Mouse (Mus musculus) liver, adult 2 months (tissue): Measurements from ENCODE around the gene Helz. TPM values are rescaled to one million over a fixed set of nuclear protein-coding genes. Genes with fewer than 3 reads are reported as not detected.
A peak's percentile ranks its signal among the peaks of the same experiment; 100 is the strongest.

Experiments
- DNase-seq: peaks from one replicate; pipeline ENCODE4 v3.0.0-alpha.2; 2011; ENCODE audit warnings: low read depth, low spot score; ENCODE audit errors: extremely low read depth
- H3K27ac ChIP-seq: fragments of 200-500 bp; replicated peaks from 2 replicates; pipeline ENCODE4 v1.5.1; 2012; ENCODE audit warnings: low read depth, mild to moderate bottlenecking, control low read depth, inconsistent platforms, low read length; ENCODE audit not compliant: insufficient read depth
- H3K27me3 ChIP-seq: fragments of 200-500 bp; 2 replicates; pipeline ENCODE4 v1.6.1; 2012; ENCODE audit warnings: mild to moderate bottlenecking, moderate library complexity, low read length, inconsistent platforms; ENCODE audit not compliant: control insufficient read depth, insufficient read depth
- H3K36me3 ChIP-seq: fragments of 200-500 bp; 2 replicates; pipeline ENCODE4 v1.6.1; 2012; ENCODE audit warnings: low read length, inconsistent platforms; ENCODE audit not compliant: control insufficient read depth, insufficient read depth
- H3K4me1 ChIP-seq: fragments of 200-500 bp; 2 replicates; pipeline ENCODE4 v1.6.1; 2011; ENCODE audit warnings: low read length; ENCODE audit not compliant: control insufficient read depth, insufficient read depth
- H3K4me3 ChIP-seq: fragments of 200-500 bp; 2 replicates; pipeline ENCODE4 v1.5.1; 2011; ENCODE audit warnings: low read depth, mild to moderate bottlenecking, control low read depth, low read length, moderate library complexity; ENCODE audit not compliant: insufficient read depth
- H3K79me2 ChIP-seq: fragments of 200-500 bp; 2 replicates; pipeline ENCODE4 v1.6.1; 2012; ENCODE audit warnings: inconsistent platforms, mild to moderate bottlenecking, low read length, moderate library complexity; ENCODE audit not compliant: control insufficient read depth, insufficient read depth
- H3K9ac ChIP-seq: fragments of 200-500 bp; 2 replicates; pipeline ENCODE4 v1.6.1; 2012; ENCODE audit warnings: low read depth, mild to moderate bottlenecking, control low read depth, inconsistent platforms, low read length
- CTCF ChIP-seq: fragments of 200-500 bp; IDR thresholded peaks from 2 replicates; pipeline ENCODE4 v1.5.1; 2011; ENCODE audit warnings: low read depth, low read length, control low read depth
- POLR2A ChIP-seq: fragments of 200-500 bp; IDR thresholded peaks from 2 replicates; pipeline ENCODE4 v1.6.1; 2011; ENCODE audit warnings: low read length, control low read depth; ENCODE audit not compliant: insufficient read depth; ENCODE audit errors: extremely low read depth
- WGBS: fragments of 180-500 bp; shearing (Covaris S2); methylation state at CpG from one replicate; pipeline ENCODE4 v1.1.7; 2018; 5-methylcytosine and 5-hydroxymethylcytosine counted together
- polyA plus RNA-seq: library from polyadenylated mRNA; depleted of rRNA; stranded (reverse); fragments of >200 nt; gene quantifications from 2 replicates; pipeline ENCODE4 v1.2.3, GENCODE M21; 2012
- total RNA-seq: library from RNA; depleted of rRNA; stranded (reverse); fragments of >200 nt; gene quantifications from 2 replicates; pipeline ENCODE4 v1.2.3, GENCODE M21; 2014

The Helz gene
- total and polyA plus RNA-seq, 2 experiments, result 5.3 to 6.4 TPM

DNA sequence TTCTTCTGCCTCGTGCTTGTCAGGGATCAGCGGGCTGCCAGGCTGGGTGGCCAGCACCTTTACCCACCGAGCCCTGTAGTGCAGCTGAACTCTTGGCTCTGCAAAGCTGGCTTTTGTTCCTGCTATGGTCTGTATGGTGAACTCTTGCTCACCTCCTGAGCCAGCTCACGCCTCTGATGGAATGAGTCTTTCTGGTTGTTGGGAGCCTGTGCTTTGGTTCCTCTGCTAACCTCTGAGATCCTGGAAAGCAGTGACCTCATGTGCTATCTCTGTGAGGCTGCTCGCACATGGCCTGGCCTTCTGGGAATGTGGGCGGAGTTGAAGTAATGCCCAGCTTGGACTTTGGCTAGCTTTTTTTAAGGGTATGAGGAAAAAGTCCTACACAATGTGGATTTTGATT, 26.1 kb downstream of the Helz start:
- WGBS, result 10% methylated on average over 6 of the region's 6 CpGs
- Histone ChIP-seq H3K36me3 (peaks cover 6% of the 10 kb centered on the region), H3K4me3 (no peak overlapping the region), H3K4me1 (peaks cover 10% of the 10 kb centered on the region), H3K79me2 (peaks cover 6% of the 10 kb centered on the region; the same call in 1 of the 2 replicates), H3K27me3 (no peaks in the 10 kb centered on the region), H3K27ac (no peak overlapping the region), H3K9ac (no peak overlapping the region)
- DNase-seq, result peak; percentile 88
- TF ChIP-seq POLR2A (no peak), CTCF (no peak)

DNA sequence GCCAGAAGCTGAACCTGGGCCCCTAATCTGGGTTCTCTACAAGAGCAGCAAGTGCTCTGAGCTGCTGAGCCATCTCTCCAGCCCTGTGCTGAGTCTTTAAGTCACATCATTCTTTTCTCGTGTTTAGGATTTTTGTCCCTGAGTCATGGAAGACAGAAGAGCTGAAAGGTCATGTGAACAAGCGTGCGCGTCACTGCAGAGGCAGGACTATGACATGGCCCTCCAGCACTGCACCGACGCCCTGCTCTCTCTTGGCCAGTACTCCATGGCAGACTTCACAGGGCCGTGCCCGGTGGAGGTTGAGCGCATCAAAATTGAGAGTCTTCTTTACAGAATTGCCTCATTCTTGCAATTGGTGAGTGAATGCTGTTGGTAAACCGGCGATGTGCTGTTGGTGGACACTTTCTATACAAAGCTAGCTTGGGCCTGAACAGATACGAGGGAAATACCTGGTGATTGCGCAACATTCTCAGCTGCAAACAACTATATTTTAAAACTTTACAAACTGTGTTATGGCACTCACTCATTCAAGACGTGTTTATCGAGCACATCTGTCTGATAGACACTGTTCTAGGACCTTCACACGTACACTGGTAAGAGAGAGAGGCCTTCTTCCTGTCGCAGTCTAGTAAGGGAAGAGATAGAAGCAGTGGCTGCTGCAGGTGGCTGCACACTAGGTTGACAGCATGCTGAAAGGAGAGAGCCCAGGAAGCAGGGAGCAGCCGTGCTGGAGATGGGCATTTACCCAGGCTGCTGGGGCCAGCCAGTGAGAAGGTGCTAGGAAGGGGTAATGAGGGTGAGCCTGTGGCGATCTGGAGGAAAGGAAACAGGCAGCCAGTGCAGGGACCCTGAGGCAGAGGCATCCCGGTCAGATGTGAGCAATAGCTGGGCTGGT, 27.3 kb downstream of the Helz start:
- 83% methylated on average over 20 of the region's 20 CpGs for WGBS
- DNase-seq, result no peak
- TF ChIP-seq POLR2A (no peak), CTCF (no peak)
- H3K36me3 ChIP-seq, result peaks cover 9% of the 10 kb centered on the region
- peaks cover 10% of the 10 kb centered on the region for H3K4me1 ChIP-seq
- H3K79me2 ChIP-seq, result peaks cover 8% of the 10 kb centered on the region; the same call in 1 of the 2 replicates
- no peaks in the 10 kb centered on the region for H3K27me3 ChIP-seq
- H3K9ac ChIP-seq, result no peak overlapping the region
- no peak overlapping the region for H3K4me3 ChIP-seq
- H3K27ac ChIP-seq, result no peak overlapping the region

- Histone ChIP-seq H3K27me3 (no peaks in the 10 kb centered on the region), H3K4me3 (no peak overlapping the region), H3K27ac (no peak overlapping the region), H3K36me3 (peaks cover 14% of the 10 kb centered on the region), H3K79me2 (peaks cover 8% of the 10 kb centered on the region; the same call in 1 of the 2 replicates), H3K9ac (no peak overlapping the region), H3K4me1 (peaks cover 10% of the 10 kb centered on the region)
- TF ChIP-seq POLR2A, result no peak
- TF ChIP-seq CTCF, result no peak
- WGBS, result 96% methylated on average over 7 of the region's 7 CpGs
- no peak for DNase-seq
Observed at GRCm38 (mm10) chr11:107576186-107576585, 28.5 kb downstream of the Helz start.

- WGBS, result 85% methylated on average over 8 of the region's 8 CpGs
- Histone ChIP-seq H3K4me3 (no peak overlapping the region), H3K27ac (no peak overlapping the region), H3K36me3 (peaks cover 17% of the 10 kb centered on the region), H3K79me2 (peaks cover 8% of the 10 kb centered on the region; the same call in 1 of the 2 replicates), H3K4me1 (peaks cover 9% of the 10 kb centered on the region), H3K27me3 (no peaks in the 10 kb centered on the region), H3K9ac (no peak overlapping the region)
- TF ChIP-seq CTCF, result no peak
- TF ChIP-seq POLR2A, result no peak
- no peak for DNase-seq
Observed at GRCm38 (mm10) chr11:107577400-107577799, 29.7 kb downstream of the Helz start.

DNA sequence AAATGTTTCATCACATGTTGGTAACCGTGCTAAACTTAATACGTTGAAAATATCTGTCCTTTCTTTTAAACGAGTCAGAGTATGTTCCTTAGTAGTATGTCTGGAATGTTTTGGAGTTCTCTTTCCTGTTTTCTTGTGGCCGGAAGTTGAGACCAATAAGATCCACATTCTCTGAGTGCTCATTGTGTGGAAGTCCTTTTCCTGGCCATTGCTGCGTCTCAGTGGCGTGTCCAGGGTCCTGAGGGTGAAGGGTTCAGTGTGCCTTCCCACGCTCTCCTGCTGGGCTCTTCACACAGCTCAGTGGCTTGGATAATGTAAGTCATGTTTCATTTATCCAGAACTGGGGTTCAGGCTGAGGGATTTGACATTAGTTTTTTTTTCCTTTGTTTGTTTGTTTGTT, 30.5 kb downstream of the Helz start:
- Histone ChIP-seq H3K9ac (no peak overlapping the region), H3K36me3 (peaks cover 17% of the 10 kb centered on the region), H3K27me3 (no peaks in the 10 kb centered on the region), H3K4me1 (peaks cover 6% of the 10 kb centered on the region), H3K79me2 (peaks cover 8% of the 10 kb centered on the region; the same call in 1 of the 2 replicates), H3K27ac (no peak overlapping the region), H3K4me3 (no peak overlapping the region)
- TF ChIP-seq CTCF (no peak), POLR2A (no peak)
- 77% methylated on average over 7 of the region's 7 CpGs for WGBS
- DNase-seq, result no peak

GRCm38 (mm10) chr11:107580786-107581185, 33.1 kb downstream of the Helz start:
- TF ChIP-seq POLR2A, result no peak
- no peak for TF ChIP-seq CTCF
- no peak for DNase-seq
- Histone ChIP-seq H3K36me3 (peaks cover 16% of the 10 kb centered on the region), H3K4me1 (no peaks in the 10 kb centered on the region), H3K27me3 (no peaks in the 10 kb centered on the region), H3K9ac (no peak overlapping the region), H3K79me2 (peaks cover 8% of the 10 kb centered on the region; the same call in 1 of the 2 replicates), H3K27ac (no peak overlapping the region), H3K4me3 (no peak overlapping the region)
- WGBS, result 94% methylated on average over 4 of the region's 4 CpGs
